25 mouse cellular contexts compared by ENCODE assay signal in the genomic region with DNA sequence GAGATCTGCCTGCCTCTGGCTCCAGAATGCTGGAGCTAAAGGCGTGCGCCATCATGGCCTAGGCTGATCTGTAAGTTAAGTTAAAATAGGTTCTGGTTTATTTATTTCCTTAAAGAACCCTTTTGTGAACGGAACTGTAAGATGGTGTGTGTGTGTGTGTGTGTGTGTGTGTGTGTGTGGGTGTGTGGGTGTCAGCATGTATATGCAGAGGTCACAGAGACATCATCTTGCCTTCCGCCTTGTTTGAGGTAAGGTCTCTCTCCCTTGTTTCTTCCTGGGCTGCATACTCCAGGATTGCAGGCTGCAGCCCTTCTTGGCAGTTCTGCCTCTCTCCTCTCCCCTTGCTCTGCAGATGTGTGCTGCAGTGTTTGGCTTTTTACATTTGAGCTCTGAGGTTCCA. TPM values are rescaled to one million over a fixed set of nuclear protein-coding genes. Genes with fewer than 3 reads are reported as not detected.
DNase-seq lines count a peak whose midpoint lies in the region; ATAC-seq lines count a peak whose summit lies in the region.
"Had no signal": no experiment of that assay in that cellular context is flagged by ENCODE, and none has a peak within 500 bp of the region (broad histone marks: within the 10 kb centered on the region; RNA-seq: fewer than 3 reads in every experiment).

No protein-coding gene starts in this region.

- no peak overlapping the region for H3K4me2 ChIP-seq in forebrain, embryonic 12.5 days
- H3K4me2 ChIP-seq: hindbrain, embryonic 14.5 days; kidney, embryonic 15.5 days; limb, embryonic 13.5 days; liver, embryonic 12.5 days; midbrain, embryonic 15.5 days; neural tube, embryonic 15.5 days had no signal

- no peak overlapping the region for H3K9ac ChIP-seq in forebrain, embryonic 12.5 days
- H3K9ac ChIP-seq: hindbrain, embryonic 14.5 days; kidney, embryonic 15.5 days; limb, embryonic 13.5 days; liver, embryonic 12.5 days; midbrain, embryonic 15.5 days; neural tube, embryonic 15.5 days had no signal

- H3K4me3 ChIP-seq in forebrain, embryonic 12.5 days (replicated peaks), result no peak overlapping the region
- H3K4me3 ChIP-seq: gastrocnemius, adult 2 months; heart, embryonic 10.5 days; kidney, embryonic 15.5 days; limb, embryonic 13.5 days; liver, embryonic 12.5 days; megakaryocyte, embryonic 14.5 days; midbrain, embryonic 15.5 days; neural tube, embryonic 15.5 days had no signal

- H3K36me3 ChIP-seq in forebrain, embryonic 12.5 days (replicated peaks), result no peaks in the 10 kb centered on the region
- H3K36me3 ChIP-seq: limb, embryonic 13.5 days; liver, embryonic 12.5 days; midbrain, embryonic 15.5 days; neural tube, embryonic 15.5 days had no signal

- H3K4me1 ChIP-seq in forebrain, embryonic 12.5 days, result peaks cover 9% of the 10 kb centered on the region; the same call in 1 of the 2 replicates
- H3K4me1 ChIP-seq: midbrain, embryonic 15.5 days had no signal

- no peak overlapping the region for H3K27ac ChIP-seq in forebrain, embryonic 12.5 days
- H3K27ac ChIP-seq: gastrocnemius, adult 2 months; heart, embryonic 10.5 days; hindbrain, embryonic 14.5 days; kidney, embryonic 15.5 days; limb, embryonic 13.5 days; liver, embryonic 12.5 days; midbrain, embryonic 15.5 days; neural tube, embryonic 15.5 days had no signal

- DNase-seq in lung, postnatal 36 days, result peak; percentile 34
- no peak for DNase-seq in lung, postnatal 25 days (ENCODE audit: low spot score)
- DNase-seq in CD4-positive, CD25-positive, alpha-beta regulatory T cell, adult 2 months (ENCODE audit: low read depth, low spot score), result peak; percentile 79
- peak; percentile 78 for DNase-seq in induced T-regulatory cell, adult 2 months (ENCODE audit: low read depth)
- peak; percentile 5 for DNase-seq in thymus, postnatal 0 days (ENCODE audit: low spot score)
- no peak for DNase-seq in kidney, postnatal 14 days
- DNase-seq in testis, postnatal 14 days (ENCODE audit: low spot score), result no peak
- DNase-seq: adrenal gland, postnatal 14 days; cerebellum, adult 11-12 months; cerebellum, postnatal 10 days; gastrocnemius, adult 2 months; heart, postnatal 4 days; layer of hippocampus, adult 9-11 months; lung, adult 18-20 months; lung, postnatal 14 days had no signal

- no peaks in the 10 kb centered on the region for H3K27me3 ChIP-seq in forebrain, embryonic 12.5 days
- H3K27me3 ChIP-seq: kidney, embryonic 15.5 days; limb, embryonic 13.5 days; midbrain, embryonic 15.5 days; neural tube, embryonic 15.5 days had no signal

- 0 out of 2 replicates have a peak, but pooled peaks cover 8% of the 10 kb centered on the region for H3K9me3 ChIP-seq in forebrain, embryonic 12.5 days
- H3K9me3 ChIP-seq: kidney, embryonic 15.5 days; liver, embryonic 12.5 days; midbrain, embryonic 15.5 days had no signal

- WGBS in forebrain, embryonic 12.5 days, result 88% methylated on average over 4 of the region's 4 CpGs

- ATAC-seq in forebrain, embryonic 12.5 days (ENCODE audit: low FRiP score), result no peak
- ATAC-seq: intestine, embryonic 16.5 days; liver, embryonic 12.5 days; midbrain, embryonic 15.5 days had no signal

RNA-seq across cellular contexts. Expression of gene Hvcn1, which starts 24.2 kb away (rescaled TPM):
- polyA plus RNA-seq in thymus, postnatal 0 days (2015; fragmentation: Nextera tagmentation; extraction: Ambion mirVana), result 22.3 and 24.6 TPM in 2 replicates
- polyA plus RNA-seq in forebrain, embryonic 12.5 days (2016; fragmentation: Nextera tagmentation; extraction: Ambion mirVana), result 7.5 and 8.4 TPM in 2 replicates

RNA-seq across cellular contexts. Expression of gene Tctn1, which starts 33.4 kb away (rescaled TPM):
- 1.8 and 3.3 TPM in 2 replicates for polyA plus RNA-seq in thymus, postnatal 0 days (2015; fragmentation: Nextera tagmentation; extraction: Ambion mirVana)
- polyA plus RNA-seq in forebrain, embryonic 12.5 days (2016; fragmentation: Nextera tagmentation; extraction: Ambion mirVana), result 4.4 and 5.5 TPM in 2 replicates

RNA-seq across cellular contexts. Expression of gene Pptc7, which starts 53.3 kb away (rescaled TPM):
- 23.8 and 34.3 TPM in 2 replicates for polyA plus RNA-seq in thymus, postnatal 0 days (2015; fragmentation: Nextera tagmentation; extraction: Ambion mirVana)
- 9.6 and 10.7 TPM in 2 replicates for polyA plus RNA-seq in forebrain, embryonic 12.5 days (2016; fragmentation: Nextera tagmentation; extraction: Ambion mirVana)

Comparison
In these comparisons a context has a peak if more than half of its experiments do, and no peak if none do; other contexts are left out.
1. DNase-seq: peak in lung, postnatal 36 days (single experiment), CD4-positive, CD25-positive, alpha-beta regulatory T cell, adult 2 months (single experiment), induced T-regulatory cell, adult 2 months (single experiment) and thymus, postnatal 0 days (single experiment); none in lung, postnatal 25 days (single experiment), kidney, postnatal 14 days (single experiment) and testis, postnatal 14 days (single experiment).